In the genomic region with DNA sequence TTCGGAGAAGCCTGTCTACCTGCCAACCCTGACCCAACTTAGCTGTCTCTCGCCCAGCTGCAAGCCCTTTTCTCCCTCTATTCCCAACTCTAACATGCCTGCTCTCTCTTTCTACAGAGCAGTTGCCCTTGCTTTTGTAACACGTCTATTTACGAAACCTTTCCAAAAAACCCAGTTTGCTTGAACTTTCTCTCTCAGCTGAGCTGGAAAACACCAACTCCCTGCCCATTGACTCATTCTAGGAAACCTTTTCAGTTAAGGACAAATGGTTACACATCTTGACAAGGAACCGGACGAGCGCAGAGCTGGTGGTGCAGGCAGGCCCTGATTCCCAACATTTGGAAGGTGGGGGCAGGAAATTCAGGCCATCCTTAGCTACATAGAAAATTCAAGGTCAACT, we compare ENCODE assay signal across 16 mouse cellular contexts. TPM values are rescaled to one million over a fixed set of nuclear protein-coding genes. Genes with fewer than 3 reads are reported as not detected.
A peak's percentile ranks its signal among the peaks of the same experiment; 100 is the strongest.
DNase-seq lines count a peak whose midpoint lies in the region; ATAC-seq and TF ChIP-seq lines count a peak whose summit lies in the region.
"Had no signal": no experiment of that assay in that cellular context is flagged by ENCODE, and none has a peak within 500 bp of the region (broad histone marks: within the 10 kb centered on the region; RNA-seq: fewer than 3 reads in every experiment).

No protein-coding gene starts in this region.

- peak overlapping the region; percentile 91; the same call in 1 of the 2 replicates for H3K4me2 ChIP-seq in heart, embryonic 11.5 days
- peak overlapping the region; percentile 94; the same call in 1 of the 2 replicates for H3K4me2 ChIP-seq in kidney, embryonic 15.5 days
- peak overlapping the region; percentile 28 for H3K4me2 ChIP-seq in liver, embryonic 14.5 days (ENCODE audit: low read depth)

- no peak overlapping the region for H3K27ac ChIP-seq in heart, embryonic 11.5 days (ENCODE audit: low read depth, low read length)
- H3K27ac ChIP-seq in heart, adult 2 months: no peak overlapping the region
- no peak overlapping the region for H3K27ac ChIP-seq in kidney, embryonic 15.5 days
- no peak overlapping the region for H3K27ac ChIP-seq in liver, embryonic 14.5 days

- peaks cover 19% of the 10 kb centered on the region for H3K27me3 ChIP-seq in heart, embryonic 11.5 days (ENCODE audit: control insufficient read depth, insufficient read depth, low read length)
- no peaks in the 10 kb centered on the region for H3K27me3 ChIP-seq in heart, adult 2 months (ENCODE audit: control insufficient read depth, insufficient read depth, low read length)
- peaks cover 30% of the 10 kb centered on the region for H3K27me3 ChIP-seq in kidney, embryonic 15.5 days
- H3K27me3 ChIP-seq in liver, embryonic 14.5 days (ENCODE audit: control insufficient read depth, insufficient read depth, low read length): peaks cover 21% of the 10 kb centered on the region

- WGBS in heart, embryonic 11.5 days (ENCODE audit: insufficient replicate concordance): 71% methylated on average over 7 of the region's 7 CpGs
- WGBS in heart, adult 2 months: 86% methylated on average over 7 of the region's 7 CpGs
- WGBS in kidney, embryonic 15.5 days: 89% methylated on average over 7 of the region's 7 CpGs
- WGBS in liver, embryonic 14.5 days (ENCODE audit: insufficient replicate concordance): 62% methylated on average over 7 of the region's 7 CpGs

- no peaks in the 10 kb centered on the region for H3K36me3 ChIP-seq in heart, embryonic 11.5 days (ENCODE audit: control insufficient read depth, insufficient read depth, low read length)
- H3K36me3 ChIP-seq in heart, adult 2 months (ENCODE audit: control insufficient read depth, insufficient read depth, low read length): no peaks in the 10 kb centered on the region
- no peaks in the 10 kb centered on the region for H3K36me3 ChIP-seq in kidney, embryonic 15.5 days
- H3K36me3 ChIP-seq in liver, embryonic 14.5 days (replicated peaks; ENCODE audit: control insufficient read depth, insufficient read depth, low read depth): no peaks in the 10 kb centered on the region

- H3K9ac ChIP-seq in heart, embryonic 11.5 days (ENCODE audit: low read depth, low read length): no peak overlapping the region
- no peak overlapping the region for H3K9ac ChIP-seq in heart, adult 2 months (ENCODE audit: low read depth, low read length)
- no peak overlapping the region for H3K9ac ChIP-seq in kidney, embryonic 15.5 days
- no peak overlapping the region for H3K9ac ChIP-seq in liver, embryonic 14.5 days (replicated peaks)

- H3K9me3 ChIP-seq in heart, embryonic 11.5 days (replicated peaks; ENCODE audit: control insufficient read depth, low read length): 0 out of 2 replicates have a peak, but pooled peaks cover 2% of the 10 kb centered on the region
- H3K9me3 ChIP-seq in kidney, embryonic 15.5 days (replicated peaks): peaks cover 9% of the 10 kb centered on the region
- H3K9me3 ChIP-seq in liver, embryonic 14.5 days (ENCODE audit: control insufficient read depth, low read length): no peaks in the 10 kb centered on the region

- peaks cover 5% of the 10 kb centered on the region for H3K4me1 ChIP-seq in heart, embryonic 11.5 days (ENCODE audit: control insufficient read depth, insufficient read depth, low read length)
- H3K4me1 ChIP-seq in heart, adult 2 months (ENCODE audit: control insufficient read depth, insufficient read depth, low read length): no peaks in the 10 kb centered on the region
- peaks cover 10% of the 10 kb centered on the region for H3K4me1 ChIP-seq in kidney, embryonic 15.5 days
- H3K4me1 ChIP-seq in liver, embryonic 14.5 days (replicated peaks; ENCODE audit: control insufficient read depth in 2 of 2, insufficient read depth in 2 of 2, low read length in 1 of 2): no peaks in the 10 kb centered on the region; a peak in 1 of 4 replicates

- intact Hi-C loops in heart, adult 2 months (cut with DNase I): no loop called here

- no peak for TF ChIP-seq EP300 in heart, adult 2 months (IDR thresholded peaks at IDR 0.05; ENCODE audit: insufficient read depth, low read depth, low read length)
- TF ChIP-seq EP300 in liver, embryonic 14.5 days (IDR thresholded peaks at IDR 0.05; ENCODE audit: low read depth): no peak

- no peak overlapping the region; the same call in 1 of the 2 replicates for H3K4me3 ChIP-seq in heart, embryonic 11.5 days (ENCODE audit: low read depth, low read length)
- no peak overlapping the region for H3K4me3 ChIP-seq in heart, adult 2 months
- 0 out of 2 replicates have a peak overlapping the region, but pooled peaks have one; percentile 3 for H3K4me3 ChIP-seq in kidney, embryonic 15.5 days (replicated peaks)
- H3K4me3 ChIP-seq in liver, embryonic 14.5 days (ENCODE audit: insufficient read depth in 1 of 2, low read depth in 2 of 2, low read length in 2 of 2): peak overlapping the region; percentile 16 to 45; a peak in 2 of 4 replicates

- no peak for ATAC-seq in heart, embryonic 11.5 days (replicated peaks; ENCODE audit: insufficient number of reproducible peaks, low FRiP score, low TSS enrichment)
- no peak for ATAC-seq in kidney, embryonic 15.5 days (replicated peaks; ENCODE audit: low FRiP score)
- no peak for ATAC-seq in liver, embryonic 14.5 days (ENCODE audit: insufficient read depth)

- H3K79me2 ChIP-seq in heart, adult 2 months (replicated peaks; ENCODE audit: control insufficient read depth, insufficient read depth, low read length): no peaks in the 10 kb centered on the region

- no peak for DNase-seq in heart, adult 2 months
- no peak for DNase-seq in kidney, postnatal 14 days
- DNase-seq in adipocyte (ENCODE audit: low spot score): peak; percentile 56
- no peak for DNase-seq in liver, embryonic 14.5 days (ENCODE audit: low read depth in 3 of 3, low spot score in 3 of 3)
- DNase-seq in frontal cortex, postnatal 36 days (ENCODE audit: low spot score in 2 of 2): no peak
- no peak for DNase-seq in MN1 (ENCODE audit: low spot score)
- DNase-seq: cerebellum, adult 8-10 months; thymus, postnatal 14 days had no signal

- no peak for TF ChIP-seq CTCF in heart, adult 2 months (IDR thresholded peaks at IDR 0.05)
- no peak for TF ChIP-seq CTCF in liver, embryonic 14.5 days (IDR thresholded peaks at IDR 0.05; ENCODE audit: low read depth)

- no peak for TF ChIP-seq POLR2A in heart, adult 2 months (IDR thresholded peaks at IDR 0.05; ENCODE audit: insufficient read depth, low read depth, low read length)

RNA-seq across cellular contexts. Expression of a gene that starts 0.7 kb away (rescaled TPM):
- 0.13 and 0.67 TPM in 2 replicates for polyA plus RNA-seq in heart, embryonic 11.5 days (2014; fragmentation: Nextera tagmentation; extraction: Ambion mirVana)
- under 1 TPM; 0.84 TPM for total RNA-seq in heart, adult 2 months (2021)
- polyA plus RNA-seq in heart, adult 2 months (2012; rRNA removed): 0.32 and 0.57 TPM in 2 replicates
- 1.8 and 2.4 TPM in 2 replicates for polyA plus RNA-seq in kidney, embryonic 15.5 days (2015; fragmentation: Nextera tagmentation; extraction: Ambion mirVana)
- polyA plus RNA-seq in liver, embryonic 14.5 days (2012; rRNA removed): 2.0 and 2.6 TPM in 2 replicates
- polyA plus RNA-seq in liver, embryonic 14.5 days (2014; fragmentation: Nextera tagmentation; extraction: Ambion mirVana): 3.7 and 4.4 TPM in 2 replicates
- total RNA-seq: granulocyte monocyte progenitor cell, adult 5-6 weeks; neutrophil, adult 5-6 weeks had no signal

RNA-seq across cellular contexts. Expression of a gene that starts 13.9 kb away (rescaled TPM):
- polyA plus RNA-seq in heart, embryonic 11.5 days (2014; fragmentation: Nextera tagmentation; extraction: Ambion mirVana): not detected in 2 replicates
- total RNA-seq in heart, adult 2 months (2021): not detected
- 2.0 TPM in 1 of 2 replicates, not detected in the other for polyA plus RNA-seq in heart, adult 2 months (2012; rRNA removed)
- not detected in 2 replicates for polyA plus RNA-seq in kidney, embryonic 15.5 days (2015; fragmentation: Nextera tagmentation; extraction: Ambion mirVana)
- polyA plus RNA-seq in liver, embryonic 14.5 days (2012; rRNA removed): not detected in 2 replicates
- not detected in 2 replicates for polyA plus RNA-seq in liver, embryonic 14.5 days (2014; fragmentation: Nextera tagmentation; extraction: Ambion mirVana)
- total RNA-seq: ES-E14; granulocyte monocyte progenitor cell, adult 5-6 weeks; layer of hippocampus, adult 8-10 months; left cerebral cortex, postnatal 10 days; neutrophil, adult 5-6 weeks had no signal
- polyA plus RNA-seq: lung, embryonic 16.5 days had no signal

RNA-seq across cellular contexts. Expression of a gene that starts 14.4 kb away (rescaled TPM):
- polyA plus RNA-seq in heart, embryonic 11.5 days (2014; fragmentation: Nextera tagmentation; extraction: Ambion mirVana): 0.37 and 0.43 TPM in 2 replicates
- total RNA-seq in heart, adult 2 months (2021): 1 to 10 TPM in 1 of 2 experiments, under 1 TPM in 1; 0.91 to 1.3 TPM
- 0.53 and 0.61 TPM in 2 replicates for polyA plus RNA-seq in heart, adult 2 months (2012; rRNA removed)
- 6.0 TPM in 2 replicates for polyA plus RNA-seq in kidney, embryonic 15.5 days (2015; fragmentation: Nextera tagmentation; extraction: Ambion mirVana)
- polyA plus RNA-seq in liver, embryonic 14.5 days (2012; rRNA removed): 4.8 and 5.0 TPM in 2 replicates
- 7.9 and 8.4 TPM in 2 replicates for polyA plus RNA-seq in liver, embryonic 14.5 days (2014; fragmentation: Nextera tagmentation; extraction: Ambion mirVana)
- total RNA-seq: neutrophil, adult 5-6 weeks had no signal

RNA-seq across cellular contexts. Expression of a gene that starts 16.5 kb away (rescaled TPM):
- polyA plus RNA-seq in heart, embryonic 11.5 days (2014; fragmentation: Nextera tagmentation; extraction: Ambion mirVana): not detected in 2 replicates
- not detected for total RNA-seq in heart, adult 2 months (2021)
- polyA plus RNA-seq in heart, adult 2 months (2012; rRNA removed): not detected in 2 replicates
- polyA plus RNA-seq in kidney, embryonic 15.5 days (2015; fragmentation: Nextera tagmentation; extraction: Ambion mirVana): not detected in 2 replicates
- not detected in 2 replicates for polyA plus RNA-seq in liver, embryonic 14.5 days (2012; rRNA removed)
- polyA plus RNA-seq in liver, embryonic 14.5 days (2014; fragmentation: Nextera tagmentation; extraction: Ambion mirVana): not detected in 2 replicates
- total RNA-seq: ES-E14; granulocyte monocyte progenitor cell, adult 5-6 weeks; neutrophil, adult 5-6 weeks had no signal
- polyA plus RNA-seq: lung, embryonic 16.5 days had no signal

RNA-seq across cellular contexts. Expression of a gene that starts 43.3 kb away (rescaled TPM):
- 19.3 and 20.7 TPM in 2 replicates for polyA plus RNA-seq in heart, embryonic 11.5 days (2014; fragmentation: Nextera tagmentation; extraction: Ambion mirVana)
- 10 to 100 TPM; 53.0 to 54.4 TPM for total RNA-seq in heart, adult 2 months (2021)
- polyA plus RNA-seq in heart, adult 2 months (2012; rRNA removed): 8.1 and 22.9 TPM in 2 replicates
- 53.7 and 55.2 TPM in 2 replicates for polyA plus RNA-seq in kidney, embryonic 15.5 days (2015; fragmentation: Nextera tagmentation; extraction: Ambion mirVana)
- 12.8 and 14.7 TPM in 2 replicates for polyA plus RNA-seq in liver, embryonic 14.5 days (2012; rRNA removed)
- polyA plus RNA-seq in liver, embryonic 14.5 days (2014; fragmentation: Nextera tagmentation; extraction: Ambion mirVana): 28.3 and 35.7 TPM in 2 replicates

Comparison
In these comparisons a context has a peak if more than half of its experiments do, and no peak if none do; other contexts are left out.
1. H3K4me2 ChIP-seq: peak in every context shown above with its lines; median percentile 94 in kidney, embryonic 15.5 days; 91 in heart, embryonic 11.5 days; 28 in liver, embryonic 14.5 days.
2. H3K4me3 ChIP-seq: peak in kidney, embryonic 15.5 days (single experiment) and liver, embryonic 14.5 days (2 of 2); none in heart, embryonic 11.5 days (single experiment) and heart, adult 2 months (single experiment).